Mouse (Mus musculus) forebrain, embryonic 15.5 days (tissue): Measurements from ENCODE around the gene S1pr3. TPM values are rescaled to one million over a fixed set of nuclear protein-coding genes. Genes with fewer than 3 reads are reported as not detected.
A peak's percentile ranks its signal among the peaks of the same experiment; 100 is the strongest.

Source experiments
- ATAC-seq: fragments of 200-750 bp; cut with Nextera tagmentation; replicated peaks from 2 replicates; pipeline ENCODE4 v1.8.0; 2017; ENCODE audit warnings: mild to moderate bottlenecking, moderate TSS enrichment, moderate library complexity
- H3K27ac ChIP-seq: fragments of 300-500 bp; sonication (generic); replicated peaks from 2 replicates; pipeline ENCODE4 v1.5.1; 2015; ENCODE audit warnings: mild to moderate bottlenecking, inconsistent platforms
- H3K27me3 ChIP-seq: fragments of 300-500 bp; sonication (generic); 2 replicates; pipeline ENCODE4 v1.6.1; 2015; ENCODE audit warnings: inconsistent platforms
- H3K36me3 ChIP-seq: fragments of 300-500 bp; sonication (generic); 2 replicates; pipeline ENCODE4 v1.6.1; 2015; ENCODE audit warnings: mild to moderate bottlenecking, inconsistent platforms
- H3K4me1 ChIP-seq: fragments of 300-500 bp; sonication (generic); 2 replicates; pipeline ENCODE4 v1.6.1; 2015; ENCODE audit warnings: inconsistent platforms
- H3K4me2 ChIP-seq: fragments of 300-500 bp; sonication (generic); replicated peaks from 2 replicates; pipeline ENCODE4 v1.6.1; 2015; ENCODE audit warnings: mild to moderate bottlenecking, inconsistent platforms
- H3K4me3 ChIP-seq: fragments of 300-500 bp; sonication (generic); 2 replicates; pipeline ENCODE4 v1.5.1; 2015; ENCODE audit warnings: mild to moderate bottlenecking, inconsistent platforms
- H3K9ac ChIP-seq: fragments of 300-500 bp; sonication (generic); replicated peaks from 2 replicates; pipeline ENCODE4 v1.6.1; 2015; ENCODE audit warnings: mild to moderate bottlenecking, inconsistent platforms
- H3K9me3 ChIP-seq: fragments of 300-500 bp; sonication (generic); 2 replicates; pipeline ENCODE4 v1.6.1; 2016; ENCODE audit warnings: inconsistent platforms
- WGBS: fragments of 180-500 bp; shearing (Covaris S2); methylation state at CpG from one replicate; pipeline ENCODE4 v1.1.7; 2015; ENCODE audit warnings: mixed read lengths; 5-methylcytosine and 5-hydroxymethylcytosine counted together
- polyA plus RNA-seq: library from polyadenylated mRNA; unstranded; fragments of >200 nt; fragmentation: Nextera tagmentation; extraction: Ambion mirVana; gene quantifications from 2 replicates; pipeline ENCODE4 v1.2.1, GENCODE M21; 2015

S1pr3 gene
- polyA plus RNA-seq, 1 experiment from 2014 or later, result 12.8 TPM

- peaks cover 14% of the 10 kb centered on the region for H3K4me1 ChIP-seq
- H3K9me3 ChIP-seq, result no peaks in the 10 kb centered on the region
- no peaks in the 10 kb centered on the region for H3K27me3 ChIP-seq
- peak; percentile 69 for ATAC-seq
- no peak overlapping the region for H3K4me3 ChIP-seq
- peak overlapping the region; percentile 41; the same call in 1 of the 2 replicates for H3K27ac ChIP-seq
- H3K4me2 ChIP-seq, result no peak overlapping the region
- no peaks in the 10 kb centered on the region for H3K36me3 ChIP-seq
- WGBS, result 66% methylated on average over 4 of the region's 4 CpGs
- H3K9ac ChIP-seq, result no peak overlapping the region
Observed at GRCm38 (mm10) chr13:51425662-51426443, 17.4 kb downstream of the S1pr3 start.

GRCm38 (mm10) chr13:51433371-51433770 is 24.9 kb downstream of the S1pr3 start:
- no peak overlapping the region for H3K4me3 ChIP-seq
- H3K36me3 ChIP-seq, result no peaks in the 10 kb centered on the region
- H3K27ac ChIP-seq, result no peak overlapping the region
- no peaks in the 10 kb centered on the region for H3K9me3 ChIP-seq
- ATAC-seq, result no peak
- WGBS, result 66% methylated on average over 3 of the region's 3 CpGs
- peaks cover 11% of the 10 kb centered on the region for H3K4me1 ChIP-seq
- no peaks in the 10 kb centered on the region for H3K27me3 ChIP-seq
- H3K4me2 ChIP-seq, result no peak overlapping the region
- no peak overlapping the region for H3K9ac ChIP-seq

- no peak overlapping the region for H3K4me2 ChIP-seq
Observed at GRCm38 (mm10) chr13:51434460-51434859, 26.0 kb downstream of the S1pr3 start.

GRCm38 (mm10) chr13:51435146-51435545 is 26.7 kb downstream of the S1pr3 start:
- Histone ChIP-seq H3K27me3 (no peaks in the 10 kb centered on the region), H3K4me1 (peaks cover 11% of the 10 kb centered on the region), H3K36me3 (no peaks in the 10 kb centered on the region), H3K9ac (no peak overlapping the region), H3K4me2 (no peak overlapping the region), H3K4me3 (no peak overlapping the region), H3K27ac (no peak overlapping the region), H3K9me3 (no peaks in the 10 kb centered on the region)
- ATAC-seq, result no peak
- 95% methylated on average over 2 of the region's 2 CpGs for WGBS

More at GRCm38 (mm10) chr13:51434460-51434859, 26.0 kb downstream of the S1pr3 start:
- Histone ChIP-seq H3K27me3 (no peaks in the 10 kb centered on the region), H3K4me1 (peaks cover 11% of the 10 kb centered on the region), H3K27ac (no peak overlapping the region), H3K4me3 (no peak overlapping the region), H3K36me3 (no peaks in the 10 kb centered on the region), H3K9me3 (no peaks in the 10 kb centered on the region), H3K9ac (no peak overlapping the region)
- WGBS, result 69% methylated on average over 2 of the region's 2 CpGs
- no peak for ATAC-seq

- H3K27me3 ChIP-seq, result no peaks in the 10 kb centered on the region
- H3K4me2 ChIP-seq, result no peak overlapping the region; the same call in 1 of the 2 replicates
- H3K4me3 ChIP-seq, result no peak overlapping the region
- peak overlapping the region; percentile 52 for H3K27ac ChIP-seq
- H3K36me3 ChIP-seq, result no peaks in the 10 kb centered on the region
- no peak overlapping the region for H3K9ac ChIP-seq
- peak; percentile 46; the same call in 1 of the 2 replicates for ATAC-seq
- peaks cover 11% of the 10 kb centered on the region for H3K4me1 ChIP-seq
- WGBS, result 29% methylated on average over 14 of the region's 14 CpGs
- no peaks in the 10 kb centered on the region for H3K9me3 ChIP-seq
Observed at GRCm38 (mm10) chr13:51437105-51438085, 29.0 kb downstream of the S1pr3 start.

- ATAC-seq, result no peak
- H3K4me2 ChIP-seq, result no peak overlapping the region
- WGBS, result 89% methylated on average over 8 of the region's 8 CpGs
- H3K4me1 ChIP-seq, result no peaks in the 10 kb centered on the region
- H3K36me3 ChIP-seq, result no peaks in the 10 kb centered on the region
- H3K9me3 ChIP-seq, result no peaks in the 10 kb centered on the region
- H3K27ac ChIP-seq, result no peak overlapping the region
- H3K4me3 ChIP-seq, result no peak overlapping the region
- no peak overlapping the region for H3K9ac ChIP-seq
- H3K27me3 ChIP-seq, result no peaks in the 10 kb centered on the region
Observed at GRCm38 (mm10) chr13:51442922-51443321, 34.5 kb downstream of the S1pr3 start.

- H3K27ac ChIP-seq, result no peak overlapping the region
- no peaks in the 10 kb centered on the region for H3K36me3 ChIP-seq
- no peak overlapping the region for H3K9ac ChIP-seq
- H3K4me3 ChIP-seq, result no peak overlapping the region
- no peaks in the 10 kb centered on the region for H3K27me3 ChIP-seq
- no peak overlapping the region for H3K4me2 ChIP-seq
- WGBS, result 90% methylated on average over 4 of the region's 4 CpGs
- no peaks in the 10 kb centered on the region for H3K9me3 ChIP-seq
- no peak; the same call in 1 of the 2 replicates for ATAC-seq
- no peaks in the 10 kb centered on the region for H3K4me1 ChIP-seq
Observed at GRCm38 (mm10) chr13:51446550-51446949, 38.1 kb downstream of the S1pr3 start.

- H3K27me3 ChIP-seq, result no peaks in the 10 kb centered on the region
- peaks cover 3% of the 10 kb centered on the region; the same call in 1 of the 2 replicates for H3K36me3 ChIP-seq
- no peaks in the 10 kb centered on the region for H3K9me3 ChIP-seq
- no peaks in the 10 kb centered on the region; the same call in 1 of the 2 replicates for H3K4me1 ChIP-seq
- no peak overlapping the region for H3K27ac ChIP-seq
- 0 out of 2 replicates have a peak, but pooled peaks have one; percentile 51 for ATAC-seq
- H3K4me2 ChIP-seq, result no peak overlapping the region
- no peak overlapping the region for H3K4me3 ChIP-seq
- no peak overlapping the region for H3K9ac ChIP-seq
- 32% methylated on average over 4 of the region's 4 CpGs for WGBS
Observed at GRCm38 (mm10) chr13:51456190-51456878, 47.9 kb downstream of the S1pr3 start.

- 91% methylated on average over 4 of the region's 4 CpGs for WGBS
- ATAC-seq, result no peak
- no peak overlapping the region for H3K4me2 ChIP-seq
- H3K9ac ChIP-seq, result no peak overlapping the region
- no peaks in the 10 kb centered on the region for H3K27me3 ChIP-seq
- H3K4me3 ChIP-seq, result no peak overlapping the region
- no peak overlapping the region for H3K27ac ChIP-seq
- peaks cover 3% of the 10 kb centered on the region; the same call in 1 of the 2 replicates for H3K36me3 ChIP-seq
- no peaks in the 10 kb centered on the region for H3K4me1 ChIP-seq
- H3K9me3 ChIP-seq, result no peaks in the 10 kb centered on the region
Observed at GRCm38 (mm10) chr13:51464294-51464693, 55.9 kb downstream of the S1pr3 start.

- Histone ChIP-seq H3K4me1 (no peaks in the 10 kb centered on the region), H3K27ac (no peak overlapping the region), H3K36me3 (no peaks in the 10 kb centered on the region), H3K4me2 (no peak overlapping the region), H3K9me3 (no peaks in the 10 kb centered on the region), H3K27me3 (no peaks in the 10 kb centered on the region), H3K9ac (no peak overlapping the region), H3K4me3 (no peak overlapping the region)
- 67% methylated on average over 14 of the region's 14 CpGs for WGBS
- ATAC-seq, result no peak
Observed at GRCm38 (mm10) chr13:51466117-51466841, 57.8 kb downstream of the S1pr3 start.

GRCm38 (mm10) chr13:51468697-51469250 is 60.3 kb downstream of the S1pr3 start:
- H3K4me3 ChIP-seq, result no peak overlapping the region
- WGBS, result 77% methylated on average over 17 of the region's 17 CpGs
- no peaks in the 10 kb centered on the region for H3K9me3 ChIP-seq
- no peaks in the 10 kb centered on the region for H3K4me1 ChIP-seq
- H3K36me3 ChIP-seq, result no peaks in the 10 kb centered on the region
- H3K27me3 ChIP-seq, result no peaks in the 10 kb centered on the region
- no peak overlapping the region for H3K9ac ChIP-seq
- no peak overlapping the region for H3K4me2 ChIP-seq
- no peak for ATAC-seq
- H3K27ac ChIP-seq, result no peak overlapping the region
